Mouse (Mus musculus) gastrocnemius, postnatal 4 days (tissue): ENCODE results near the gene Hexim1. TPM values are rescaled to one million over a fixed set of nuclear protein-coding genes. Genes with fewer than 3 reads are reported as not detected.

Experiments used
- DNase-seq, 2 experiments: peaks; one replicate each; pipeline ENCODE4 v3.0.0; 2021 to 2022; ENCODE audit warnings: low spot score in 2 of 2, mixed read lengths in 2 of 2
- total RNA-seq, 2 experiments: library from RNA; stranded (reverse); gene quantifications; 2 replicates each; pipeline ENCODE4 v1.2.3; 2021

Gene Hexim1
- total RNA-seq, 2 experiments from 2014 or later: 26.9 to 29.6 TPM

GRCm38 (mm10) chr11:103116959-103117590 lies 1.0 kb downstream of the Hexim1 start:
- DNase-seq: peak in 1 of 2 experiments; percentile 82

- DNase-seq: peak in 1 of 2 experiments; percentile 61
Measured at GRCm38 (mm10) chr11:103117591-103118009, 1.6 kb downstream of the Hexim1 start.

- no peak for DNase-seq
Measured at GRCm38 (mm10) chr11:103118866-103119265, 2.8 kb downstream of the Hexim1 start.

GRCm38 (mm10) chr11:103119609-103120008 lies 3.6 kb downstream of the Hexim1 start:
- no peak for DNase-seq

GRCm38 (mm10) chr11:103120315-103120714 lies 4.3 kb downstream of the Hexim1 start:
- no peak for DNase-seq

GRCm38 (mm10) chr11:103131701-103132575 lies 15.9 kb downstream of the Hexim1 start, which contains the start of gene Hexim2:
Gene Hexim2, plus strand, starts transcription at chr11:103132429.
- DNase-seq: peak; percentile 65 to 74

- peak; percentile 99 to 100 for DNase-seq
Measured at GRCm38 (mm10) chr11:103132576-103133455, 16.8 kb downstream of the Hexim1 start.

- DNase-seq: no peak
Measured at GRCm38 (mm10) chr11:103133456-103134185, 17.6 kb downstream of the Hexim1 start.

- DNase-seq: no peak
Measured at GRCm38 (mm10) chr11:103134221-103134620, 18.2 kb downstream of the Hexim1 start.

GRCm38 (mm10) chr11:103136039-103136577 lies 20.1 kb downstream of the Hexim1 start:
- DNase-seq: no peak

- DNase-seq: no peak
Measured at GRCm38 (mm10) chr11:103139951-103140762, 24.1 kb downstream of the Hexim1 start.

- no peak for DNase-seq
Measured at GRCm38 (mm10) chr11:103140763-103141100, 24.7 kb downstream of the Hexim1 start.

- peak; percentile 64 to 83 for DNase-seq
Measured at GRCm38 (mm10) chr11:103141101-103141943, 25.3 kb downstream of the Hexim1 start.

- DNase-seq: no peak
Measured at GRCm38 (mm10) chr11:103141944-103142255, 25.9 kb downstream of the Hexim1 start.

GRCm38 (mm10) chr11:103142441-103143182 lies 26.6 kb downstream of the Hexim1 start:
- no peak for DNase-seq

GRCm38 (mm10) chr11:103144309-103145285 lies 28.6 kb downstream of the Hexim1 start:
- no peak for DNase-seq

- DNase-seq: no peak
Measured at GRCm38 (mm10) chr11:103146386-103146785, 30.4 kb downstream of the Hexim1 start.
